Mouse (Mus musculus): Measurements from ENCODE around the gene Ppcdc.

- TF ChIP-seq ZC3H11A (IDR thresholded peaks at IDR 0.05; ENCODE audit: borderline replicate concordance, low read depth, low read length) (no peak), CHD2 (IDR thresholded peaks at IDR 0.05; ENCODE audit: low read depth, low read length) (no peak), ZNF384 (IDR thresholded peaks at IDR 0.05; ENCODE audit: low read depth, low read length) (no peak)
These were observed 53.0 kb downstream of the Ppcdc start for GRCm38 (mm10) chr9:57386926-57387325.

Measured in ES-E14 (cell line).